Comparison of ENCODE assay signal across 18 mouse cellular contexts in the genomic region with DNA sequence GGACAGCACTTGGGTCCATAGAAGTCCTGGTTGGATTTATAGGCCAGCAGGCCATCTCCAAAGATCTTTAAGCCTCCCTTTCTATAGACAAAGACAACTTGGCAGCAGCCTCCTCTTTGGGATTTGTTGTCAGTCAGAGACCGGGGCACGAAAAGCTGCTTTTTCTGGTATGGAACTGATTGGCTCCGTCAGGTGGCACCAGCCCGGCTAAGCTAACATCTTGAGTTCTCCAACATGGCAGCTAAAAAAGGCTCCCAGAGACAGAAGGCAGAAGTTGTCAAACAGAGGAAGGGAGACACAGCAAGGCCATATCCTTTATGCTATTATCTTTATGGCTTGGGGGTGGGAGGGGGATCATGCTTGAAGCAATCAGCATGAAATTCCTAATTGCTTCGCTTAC.
DNase-seq lines count a peak whose midpoint lies in the region; ATAC-seq and TF ChIP-seq lines count a peak whose summit lies in the region.
"Had no signal": no experiment of that assay in that cellular context is flagged by ENCODE, and none has a peak within 500 bp of the region (broad histone marks: within the 10 kb centered on the region; RNA-seq: fewer than 3 reads in every experiment).

No protein-coding gene starts in this region.

- no peaks in the 10 kb centered on the region for H3K36me3 ChIP-seq in heart, embryonic 14.5 days (ENCODE audit: control insufficient read depth, insufficient read depth, low read length)
- peaks cover 6% of the 10 kb centered on the region for H3K36me3 ChIP-seq in embryonic facial prominence, embryonic 10.5 days (replicated peaks)
- H3K36me3 ChIP-seq in forebrain, embryonic 15.5 days, result no peaks in the 10 kb centered on the region
- H3K36me3 ChIP-seq in midbrain, embryonic 15.5 days (replicated peaks), result no peaks in the 10 kb centered on the region; the same call in 1 of the 2 replicates
- H3K36me3 ChIP-seq: stomach, embryonic 15.5 days had no signal

- peak overlapping the region; percentile 30; the same call in 1 of the 2 replicates for H3K9ac ChIP-seq in heart, embryonic 14.5 days (ENCODE audit: low read length)
- no peak overlapping the region for H3K9ac ChIP-seq in forebrain, embryonic 15.5 days (replicated peaks)
- no peak overlapping the region for H3K9ac ChIP-seq in midbrain, embryonic 15.5 days
- H3K9ac ChIP-seq: stomach, embryonic 15.5 days had no signal

- no peak for ATAC-seq in heart, embryonic 14.5 days (ENCODE audit: insufficient number of reproducible peaks, insufficient read depth, low FRiP score, low read depth)
- ATAC-seq in forebrain, embryonic 15.5 days (replicated peaks), result no peak
- no peak for ATAC-seq in midbrain, embryonic 15.5 days (replicated peaks)
- no peak for ATAC-seq in erythroid progenitor cell, adult 5-6 weeks (replicated peaks; ENCODE audit: low FRiP score, poor library complexity, severe bottlenecking)
- ATAC-seq: intestine, embryonic 16.5 days had no signal

- DNase-seq in heart, postnatal 10 days, result no peak
- no peak for DNase-seq in embryonic facial prominence, embryonic 10.5 days (ENCODE audit: low spot score)
- DNase-seq in layer of hippocampus, adult 2 months (ENCODE audit: low spot score in 2 of 2), result no peak
- DNase-seq: adrenal gland, adult 8-10 months; B cell, adult 2 months; cerebellum, adult 9-11 months; embryo, embryonic 11 days; gastrocnemius, postnatal 25 days; kidney, postnatal 14 days; lung, adult 18-20 months; thymus, postnatal 36 days had no signal

- no peak overlapping the region for H3K27ac ChIP-seq in heart, embryonic 14.5 days (replicated peaks in 1 of 2; ENCODE audit: control insufficient read depth in 1 of 2, insufficient read depth in 1 of 2, low read depth in 2 of 2, low read length in 2 of 2)
- 0 out of 2 replicates have a peak overlapping the region, but pooled peaks have one; percentile 44 for H3K27ac ChIP-seq in embryonic facial prominence, embryonic 10.5 days (replicated peaks)
- H3K27ac ChIP-seq in forebrain, embryonic 15.5 days (replicated peaks), result no peak overlapping the region
- peak overlapping the region; percentile 74; the same call in 1 of the 2 replicates for H3K27ac ChIP-seq in midbrain, embryonic 15.5 days
- H3K27ac ChIP-seq in layer of hippocampus, adult 2 months, result no peak overlapping the region
- H3K27ac ChIP-seq: macrophage; stomach, embryonic 15.5 days had no signal

- intact Hi-C loops in heart, postnatal 10 days (cut with DNase I), result no loop called here

- H3K27me3 ChIP-seq in heart, embryonic 14.5 days (ENCODE audit: control insufficient read depth, insufficient read depth, low read length), result no peaks in the 10 kb centered on the region
- peaks cover 8% of the 10 kb centered on the region; the same call in 1 of the 2 replicates for H3K27me3 ChIP-seq in embryonic facial prominence, embryonic 10.5 days (replicated peaks; ENCODE audit: low read depth, poor library complexity, severe bottlenecking)
- H3K27me3 ChIP-seq in forebrain, embryonic 15.5 days, result peaks cover 3% of the 10 kb centered on the region; the same call in 1 of the 2 replicates
- no peaks in the 10 kb centered on the region for H3K27me3 ChIP-seq in midbrain, embryonic 15.5 days (replicated peaks)
- H3K27me3 ChIP-seq: stomach, embryonic 15.5 days had no signal

- H3K4me3 ChIP-seq in heart, embryonic 14.5 days (ENCODE audit: control insufficient read depth in 1 of 2, insufficient read depth in 1 of 2, low read depth in 1 of 2, low read length in 2 of 2), result no peak overlapping the region
- no peak overlapping the region for H3K4me3 ChIP-seq in embryonic facial prominence, embryonic 10.5 days
- H3K4me3 ChIP-seq in forebrain, embryonic 15.5 days, result no peak overlapping the region
- no peak overlapping the region for H3K4me3 ChIP-seq in midbrain, embryonic 15.5 days
- no peak overlapping the region for H3K4me3 ChIP-seq in layer of hippocampus, adult 2 months
- H3K4me3 ChIP-seq: stomach, embryonic 15.5 days had no signal

- H3K4me1 ChIP-seq in heart, embryonic 14.5 days (ENCODE audit: control insufficient read depth in 2 of 2, insufficient read depth in 2 of 2, low read length in 2 of 2), result peaks cover 18 to 22% of the 10 kb centered on the region in 2 experiments
- H3K4me1 ChIP-seq in embryonic facial prominence, embryonic 10.5 days, result peaks cover 53% of the 10 kb centered on the region
- peaks cover 43% of the 10 kb centered on the region for H3K4me1 ChIP-seq in forebrain, embryonic 15.5 days
- H3K4me1 ChIP-seq in midbrain, embryonic 15.5 days, result peaks cover 56% of the 10 kb centered on the region

- TF ChIP-seq CTCF in layer of hippocampus, adult 2 months (conservative IDR thresholded peaks at IDR 0.05), result no peak

- no peaks in the 10 kb centered on the region for H3K9me3 ChIP-seq in heart, embryonic 14.5 days (ENCODE audit: control insufficient read depth, low read length)
- H3K9me3 ChIP-seq in embryonic facial prominence, embryonic 10.5 days, result no peaks in the 10 kb centered on the region
- no peaks in the 10 kb centered on the region for H3K9me3 ChIP-seq in forebrain, embryonic 15.5 days
- H3K9me3 ChIP-seq in midbrain, embryonic 15.5 days, result no peaks in the 10 kb centered on the region
- H3K9me3 ChIP-seq: stomach, embryonic 15.5 days had no signal

- H3K4me2 ChIP-seq in heart, embryonic 14.5 days (ENCODE audit: low read length), result no peak overlapping the region
- peak overlapping the region; percentile 21; the same call in 1 of the 2 replicates for H3K4me2 ChIP-seq in forebrain, embryonic 15.5 days (replicated peaks)
- no peak overlapping the region for H3K4me2 ChIP-seq in midbrain, embryonic 15.5 days
- H3K4me2 ChIP-seq: stomach, embryonic 15.5 days had no signal

- WGBS in heart, embryonic 14.5 days, result 46% methylated on average over 5 of the region's 5 CpGs
- WGBS in embryonic facial prominence, embryonic 10.5 days, result 66% methylated on average over 5 of the region's 5 CpGs
- 9% methylated on average over 5 of the region's 5 CpGs for WGBS in forebrain, embryonic 15.5 days
- 21% methylated on average over 5 of the region's 5 CpGs for WGBS in midbrain, embryonic 15.5 days

Comparison
In these comparisons a context has a peak if more than half of its experiments do, and no peak if none do; other contexts are left out.
1. H3K27ac ChIP-seq: peak in embryonic facial prominence, embryonic 10.5 days (single experiment) and midbrain, embryonic 15.5 days (single experiment); none in heart, embryonic 14.5 days (0 of 2), forebrain, embryonic 15.5 days (single experiment) and layer of hippocampus, adult 2 months (single experiment).